Mouse (Mus musculus): ENCODE measurements at regions not wholly inside any gene's neighbourhood (a gene's known extent, or its start where the extent isn't known, plus 50 kb on each side); places are given as distances from the start of the nearest gene placed in this dataset.

DNA sequence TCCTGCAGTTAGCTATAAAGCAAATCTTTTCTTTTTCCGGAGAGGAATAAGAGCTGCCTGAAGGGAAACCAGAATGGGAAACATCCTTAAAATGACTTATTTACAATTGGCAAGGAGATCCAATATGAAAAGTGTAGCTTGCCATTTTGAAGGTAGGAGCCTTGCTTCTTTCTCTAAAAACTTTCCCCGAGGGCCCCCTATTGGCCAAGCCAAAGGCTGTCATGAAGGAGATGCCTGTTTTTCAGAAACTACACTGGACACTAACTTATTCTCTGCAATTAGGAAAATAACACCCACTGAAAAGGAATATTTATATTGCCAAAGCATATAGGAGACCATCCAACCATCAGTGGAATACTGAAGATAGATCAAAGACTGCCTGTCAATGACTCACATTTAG is 312.8 kb upstream of the Thrb start:
- no peak for DNase-seq (ENCODE audit: low read depth, low spot score)

- no peak for DNase-seq (ENCODE audit: low read depth, low spot score)
These were observed 307.6 kb upstream of the Thrb start for GRCm38 (mm10) chr14:17352324-17353037.

DNA sequence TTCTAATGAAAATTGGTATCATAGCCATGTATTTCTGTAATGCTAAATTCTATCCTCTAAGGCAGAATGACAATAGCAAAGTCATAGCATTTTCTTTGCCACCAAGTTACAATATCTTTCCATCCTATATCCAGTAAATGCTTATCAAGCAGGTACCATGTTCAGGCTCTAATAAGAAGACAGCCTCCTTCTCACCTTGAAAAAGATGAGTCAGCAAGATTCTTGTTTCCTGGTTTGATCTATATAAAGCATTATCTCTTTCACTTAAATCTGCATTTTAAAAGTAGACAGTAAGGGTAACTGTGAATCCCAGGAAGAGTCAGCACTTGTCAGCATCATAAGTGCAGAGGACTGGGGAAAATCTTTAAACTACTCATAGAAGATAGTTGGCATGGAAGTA is 298.2 kb upstream of the Thrb start:
- no peak for DNase-seq (ENCODE audit: low read depth, low spot score)

- peak; percentile 34 for DNase-seq (ENCODE audit: low read depth, low spot score)
These were observed 257.1 kb upstream of the Thrb start for GRCm38 (mm10) chr14:17402751-17403479.

GRCm38 (mm10) chr14:17405551-17406336 is 254.3 kb upstream of the Thrb start:
- peak; percentile 29 for DNase-seq (ENCODE audit: low read depth, low spot score)

GRCm38 (mm10) chr14:17406879-17407278 is 253.2 kb upstream of the Thrb start:
- DNase-seq (ENCODE audit: low read depth, low spot score) = no peak

GRCm38 (mm10) chr14:17408343-17408742 is 251.7 kb upstream of the Thrb start:
- DNase-seq (ENCODE audit: low read depth, low spot score) = no peak

DNA sequence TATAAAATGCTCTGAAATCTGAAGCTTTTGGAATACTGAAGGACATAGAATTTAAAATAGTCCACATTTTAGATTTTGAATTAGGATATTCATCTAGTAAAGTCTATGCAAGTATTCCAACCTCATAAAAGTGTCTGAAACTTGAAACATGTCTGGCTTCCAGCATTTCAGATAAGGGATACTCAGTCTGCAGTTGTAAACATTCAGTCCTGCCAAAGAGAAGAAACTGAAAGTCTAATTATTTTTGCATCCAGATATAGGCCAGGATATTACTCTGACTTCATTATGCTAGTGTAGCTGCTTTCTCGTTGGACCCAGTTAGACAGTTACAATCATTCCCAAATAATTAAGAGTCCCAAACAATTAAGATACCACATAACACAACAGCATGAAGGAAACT is 251.2 kb upstream of the Thrb start:
- DNase-seq (ENCODE audit: low read depth, low spot score) = no peak

- DNase-seq (ENCODE audit: low read depth, low spot score) = no peak
These were observed 250.6 kb upstream of the Thrb start for GRCm38 (mm10) chr14:17409497-17409896.

DNA sequence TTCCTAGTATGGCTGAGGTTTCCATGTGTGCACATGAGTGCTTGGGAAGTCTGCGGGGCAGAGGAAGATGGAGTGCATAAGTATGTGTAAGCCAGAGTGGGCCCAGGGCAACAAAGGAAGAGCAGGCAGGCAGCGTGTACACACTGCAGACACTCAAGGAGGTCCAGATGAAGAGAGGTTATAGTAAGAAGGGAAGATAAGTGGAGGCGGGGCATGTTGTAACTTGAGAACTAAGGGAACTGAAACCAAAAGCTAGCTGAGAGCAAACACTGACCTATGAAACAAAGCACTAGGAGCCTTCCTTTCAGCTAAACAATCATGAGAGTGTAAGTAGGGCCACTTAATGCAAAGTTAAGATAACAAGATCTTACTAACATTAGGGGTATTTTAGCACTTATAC is 249.3 kb upstream of the Thrb start:
- no peak for DNase-seq (ENCODE audit: low read depth, low spot score)

GRCm38 (mm10) chr14:17411299-17411698 is 248.8 kb upstream of the Thrb start:
- DNase-seq (ENCODE audit: low read depth, low spot score) = no peak

- peak; percentile 9 for DNase-seq (ENCODE audit: low read depth, low spot score)
These were observed 245.7 kb upstream of the Thrb start for GRCm38 (mm10) chr14:17414246-17414888.

DNA sequence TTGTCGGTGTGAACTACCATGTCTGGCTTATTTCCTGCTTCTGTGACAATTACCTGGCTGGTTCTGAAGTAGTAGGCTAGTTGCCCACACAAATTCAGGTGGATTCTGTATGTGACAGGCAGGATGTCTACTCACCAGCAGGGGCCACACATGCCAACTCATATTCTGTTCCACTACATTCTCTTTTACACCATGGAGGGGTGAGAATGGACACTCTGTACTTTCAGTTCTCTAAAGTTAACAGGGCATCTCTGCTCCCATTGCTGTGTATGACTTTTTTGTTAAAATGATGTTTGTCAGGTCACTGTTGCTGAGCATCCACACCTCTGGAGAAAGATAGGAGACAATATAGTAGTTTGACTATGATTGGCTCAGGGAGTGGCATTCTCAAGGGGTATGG is 232.3 kb upstream of the Thrb start:
- DNase-seq (ENCODE audit: low read depth, low spot score) = no peak

GRCm38 (mm10) chr14:17429157-17429556 is 230.9 kb upstream of the Thrb start:
- no peak for DNase-seq (ENCODE audit: low read depth, low spot score)

DNA sequence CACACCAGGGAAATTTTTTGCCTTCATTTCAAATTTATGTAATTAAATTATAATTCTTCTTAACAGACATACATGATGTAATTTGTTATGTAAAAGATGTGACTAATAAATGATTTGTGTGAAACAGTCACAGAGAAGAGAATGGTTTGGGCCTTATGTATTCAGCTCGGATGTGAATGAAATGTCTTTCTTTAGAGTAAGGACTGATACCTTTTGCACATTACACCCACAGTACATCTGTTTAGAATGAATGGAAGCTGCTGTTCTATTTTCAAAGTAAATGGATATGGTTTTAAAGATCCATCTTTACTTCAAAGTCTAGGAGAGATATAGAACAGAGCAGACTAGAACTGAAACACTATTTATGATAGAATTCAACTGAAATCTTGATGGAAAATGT is 226.7 kb upstream of the Thrb start:
- no peak for DNase-seq (ENCODE audit: low read depth, low spot score)

DNA sequence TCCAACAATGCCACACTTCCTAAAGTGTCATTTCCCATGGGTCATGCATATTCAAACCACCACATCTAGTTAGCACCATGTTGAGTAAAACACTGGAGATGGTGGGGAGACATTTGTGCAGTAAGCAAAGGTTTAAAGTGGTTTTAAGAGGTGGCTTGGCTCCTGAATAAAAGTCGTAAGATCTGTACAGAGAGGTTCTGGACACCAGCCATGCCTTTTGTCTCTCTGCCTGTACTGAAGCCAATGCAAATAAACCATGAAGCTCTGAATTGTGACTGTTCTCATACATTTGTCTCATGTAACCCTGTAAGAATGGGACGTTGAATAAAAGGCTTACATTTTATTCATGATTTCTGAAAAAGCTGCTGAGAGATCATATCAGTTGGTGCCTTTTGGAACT is 202.1 kb upstream of the Thrb start:
- DNase-seq (ENCODE audit: low read depth, low spot score) = no peak

GRCm38 (mm10) chr14:17478963-17479362 is 181.1 kb upstream of the Thrb start:
- DNase-seq (ENCODE audit: low read depth, low spot score) = no peak

- DNase-seq (ENCODE audit: low read depth, low spot score) = no peak
These were observed 175.2 kb upstream of the Thrb start for GRCm38 (mm10) chr14:17484866-17485265.

- DNase-seq (ENCODE audit: low read depth, low spot score) = no peak
These were observed 146.3 kb upstream of the Thrb start for GRCm38 (mm10) chr14:17513756-17514155.

DNA sequence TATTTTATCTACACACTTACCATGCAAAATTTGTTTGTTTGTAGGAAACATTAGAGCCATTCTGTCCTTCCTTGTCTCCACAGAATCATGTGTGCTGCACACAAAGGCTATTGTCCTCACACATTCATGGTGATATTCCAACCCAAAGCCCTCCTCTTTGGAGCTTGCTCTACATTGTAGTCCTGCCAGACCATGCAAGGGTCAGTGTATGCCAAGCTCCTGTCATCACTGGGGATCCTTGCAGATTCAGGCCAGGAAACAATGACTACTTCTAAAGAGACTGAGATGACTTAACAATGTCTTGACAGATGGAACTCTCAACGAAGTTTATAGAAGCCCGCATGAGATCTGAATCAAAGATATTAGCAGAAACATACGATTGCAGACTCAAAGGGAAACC is 137.4 kb upstream of the Thrb start:
- no peak for DNase-seq (ENCODE audit: low read depth, low spot score)

DNA sequence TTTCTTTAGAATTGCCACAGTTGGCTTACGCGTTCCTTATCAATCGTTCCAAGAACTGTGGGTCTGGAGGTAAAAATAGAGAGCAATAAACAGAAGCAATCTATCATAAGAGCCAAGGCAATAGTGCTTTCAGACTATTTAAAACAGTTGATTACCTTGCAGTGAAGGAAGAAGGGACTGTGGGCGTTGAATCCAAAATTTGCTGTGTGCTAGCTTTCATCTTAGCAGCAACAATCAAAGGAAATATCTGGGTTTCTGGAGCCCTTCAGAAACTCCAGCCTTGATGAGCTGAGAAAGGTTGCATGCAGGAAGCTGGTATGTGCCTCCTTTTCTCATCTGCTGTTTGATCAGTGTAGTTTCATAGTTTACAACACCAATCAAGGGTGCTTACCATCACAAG is 136.1 kb upstream of the Thrb start:
- DNase-seq (ENCODE audit: low read depth, low spot score) = no peak

- no peak for DNase-seq (ENCODE audit: low read depth, low spot score)
These were observed 120.7 kb upstream of the Thrb start for GRCm38 (mm10) chr14:17539322-17539721.
